Mouse (Mus musculus) lung, postnatal 0 days (tissue): ENCODE measurements at regions not wholly inside any gene's neighbourhood (a gene's known extent, or its start where the extent isn't known, plus 50 kb on each side); places are given as distances from the start of the nearest gene placed in this dataset.

ENCODE experiments used
- CTCF ChIP-seq: IDR thresholded peaks from 2 replicates; pipeline ENCODE4 v1.5.1; 2016; ENCODE audit warnings: antibody characterized with exemption, mild to moderate bottlenecking
- EP300 ChIP-seq: IDR thresholded peaks from 2 replicates; pipeline ENCODE4 v1.6.1; 2016; ENCODE audit warnings: antibody characterized with exemption, mild to moderate bottlenecking, control low read depth

- TF ChIP-seq EP300 (peak; percentile 16; the same call in 1 of the 2 replicates), CTCF (no peak)
Measured at GRCm38 (mm10) chr1:72014580-72014979, 197.5 kb downstream of the Mreg start.
